Mouse (Mus musculus): ENCODE data around the gene Ch25h. TPM values are rescaled to one million over a fixed set of nuclear protein-coding genes. Genes with fewer than 3 reads are reported as not detected.

Ch25h gene
- 0.61 and 0.85 TPM in 2 replicates for polyA plus RNA-seq (2015; fragmentation: Nextera tagmentation; extraction: Ambion mirVana)

- Histone ChIP-seq H3K4me3 (ENCODE audit: low read length) (peak within 1 kb of the TSS; percentile 62), H3K9me3 (ENCODE audit: control insufficient read depth, low read length) (no peaks in the 10 kb centered on the region), H3K27ac (ENCODE audit: low read depth, low read length) (no peak within 1 kb of the TSS), H3K9ac (ENCODE audit: low read depth, low read length) (peak within 1 kb of the TSS; percentile 49), H3K36me3 (ENCODE audit: control insufficient read depth, insufficient read depth, low read length) (no peaks in the 10 kb centered on the region), H3K4me2 (ENCODE audit: low read length) (peak within 1 kb of the TSS; percentile 95), H3K4me1 (ENCODE audit: control insufficient read depth, insufficient read depth, low read depth, low read length) (peaks cover 9% of the 10 kb centered on the region), H3K27me3 (replicated peaks; ENCODE audit: control insufficient read depth, insufficient read depth, low read length) (peaks cover 12% of the 10 kb centered on the region)
- peak; percentile 87 for ATAC-seq
- 2% methylated on average over 35 of the region's 35 CpGs for WGBS
Observed at GRCm38 (mm10) chr19:34474991-34475971, at the start of gene Ch25h. Gene Ch25h, minus strand, starts transcription at chr19:34475164.

- H3K4me1 ChIP-seq (ENCODE audit: control insufficient read depth, insufficient read depth, low read depth, low read length): peaks cover 5% of the 10 kb centered on the region; the same call in 1 of the 2 replicates
- H3K9ac ChIP-seq (ENCODE audit: low read depth, low read length): no peak overlapping the region
- no peak for ATAC-seq
- H3K4me3 ChIP-seq (ENCODE audit: low read length): no peak overlapping the region
- 78% methylated on average over 9 of the region's 9 CpGs for WGBS
- no peaks in the 10 kb centered on the region for H3K9me3 ChIP-seq (ENCODE audit: control insufficient read depth, low read length)
- no peaks in the 10 kb centered on the region; the same call in 1 of the 2 replicates for H3K36me3 ChIP-seq (ENCODE audit: control insufficient read depth, insufficient read depth, low read length)
- H3K4me2 ChIP-seq (ENCODE audit: low read length): no peak overlapping the region
- H3K27me3 ChIP-seq (replicated peaks; ENCODE audit: control insufficient read depth, insufficient read depth, low read length): no peaks in the 10 kb centered on the region
- no peak overlapping the region for H3K27ac ChIP-seq (ENCODE audit: low read depth, low read length)
Observed at GRCm38 (mm10) chr19:34524646-34525045, 49.7 kb upstream of the Ch25h start.

GRCm38 (mm10) chr19:34523106-34523725 is 48.3 kb upstream of the Ch25h start:
- WGBS: 75% methylated on average over 12 of the region's 12 CpGs
- H3K4me2 ChIP-seq (ENCODE audit: low read length): no peak overlapping the region
- peaks cover 5% of the 10 kb centered on the region; the same call in 1 of the 2 replicates for H3K4me1 ChIP-seq (ENCODE audit: control insufficient read depth, insufficient read depth, low read depth, low read length)
- H3K27me3 ChIP-seq (replicated peaks; ENCODE audit: control insufficient read depth, insufficient read depth, low read length): no peaks in the 10 kb centered on the region
- peaks cover 2% of the 10 kb centered on the region; the same call in 1 of the 2 replicates for H3K36me3 ChIP-seq (ENCODE audit: control insufficient read depth, insufficient read depth, low read length)
- no peak overlapping the region for H3K27ac ChIP-seq (ENCODE audit: low read depth, low read length)
- H3K9me3 ChIP-seq (ENCODE audit: control insufficient read depth, low read length): no peaks in the 10 kb centered on the region
- no peak overlapping the region for H3K9ac ChIP-seq (ENCODE audit: low read depth, low read length)
- no peak overlapping the region for H3K4me3 ChIP-seq (ENCODE audit: low read length)
- no peak for ATAC-seq

GRCm38 (mm10) chr19:34521978-34522377 is 47.0 kb upstream of the Ch25h start:
- H3K9ac ChIP-seq (ENCODE audit: low read depth, low read length): no peak overlapping the region
- no peak overlapping the region for H3K4me2 ChIP-seq (ENCODE audit: low read length)
- WGBS: 89% methylated on average over 1 of the region's 1 CpGs
- no peak overlapping the region for H3K4me3 ChIP-seq (ENCODE audit: low read length)
- H3K27ac ChIP-seq (ENCODE audit: low read depth, low read length): no peak overlapping the region
- H3K9me3 ChIP-seq (ENCODE audit: control insufficient read depth, low read length): no peaks in the 10 kb centered on the region
- H3K4me1 ChIP-seq (ENCODE audit: control insufficient read depth, insufficient read depth, low read depth, low read length): peaks cover 5% of the 10 kb centered on the region; the same call in 1 of the 2 replicates
- ATAC-seq: no peak
- H3K27me3 ChIP-seq (replicated peaks; ENCODE audit: control insufficient read depth, insufficient read depth, low read length): no peaks in the 10 kb centered on the region
- peaks cover 2% of the 10 kb centered on the region; the same call in 1 of the 2 replicates for H3K36me3 ChIP-seq (ENCODE audit: control insufficient read depth, insufficient read depth, low read length)

- Histone ChIP-seq H3K27ac (ENCODE audit: low read depth, low read length) (no peak overlapping the region), H3K4me3 (ENCODE audit: low read length) (no peak overlapping the region), H3K27me3 (replicated peaks; ENCODE audit: control insufficient read depth, insufficient read depth, low read length) (no peaks in the 10 kb centered on the region), H3K4me1 (ENCODE audit: control insufficient read depth, insufficient read depth, low read depth, low read length) (peaks cover 3% of the 10 kb centered on the region; the same call in 1 of the 2 replicates), H3K9me3 (ENCODE audit: control insufficient read depth, low read length) (no peaks in the 10 kb centered on the region), H3K4me2 (ENCODE audit: low read length) (no peak overlapping the region), H3K9ac (ENCODE audit: low read depth, low read length) (no peak overlapping the region), H3K36me3 (ENCODE audit: control insufficient read depth, insufficient read depth, low read length) (peaks cover 2% of the 10 kb centered on the region; the same call in 1 of the 2 replicates)
- no peak for ATAC-seq
- 82% methylated on average over 2 of the region's 2 CpGs for WGBS
Observed at GRCm38 (mm10) chr19:34521361-34521760, 46.4 kb upstream of the Ch25h start.

GRCm38 (mm10) chr19:34520051-34520450 is 45.1 kb upstream of the Ch25h start:
- ATAC-seq: no peak
- no peaks in the 10 kb centered on the region for H3K9me3 ChIP-seq (ENCODE audit: control insufficient read depth, low read length)
- no peak overlapping the region for H3K9ac ChIP-seq (ENCODE audit: low read depth, low read length)
- H3K4me3 ChIP-seq (ENCODE audit: low read length): no peak overlapping the region
- H3K27ac ChIP-seq (ENCODE audit: low read depth, low read length): no peak overlapping the region
- no peaks in the 10 kb centered on the region for H3K4me1 ChIP-seq (ENCODE audit: control insufficient read depth, insufficient read depth, low read depth, low read length)
- peaks cover 2% of the 10 kb centered on the region; the same call in 1 of the 2 replicates for H3K36me3 ChIP-seq (ENCODE audit: control insufficient read depth, insufficient read depth, low read length)
- no peaks in the 10 kb centered on the region for H3K27me3 ChIP-seq (replicated peaks; ENCODE audit: control insufficient read depth, insufficient read depth, low read length)
- 86% methylated on average over 4 of the region's 4 CpGs for WGBS
- H3K4me2 ChIP-seq (ENCODE audit: low read length): no peak overlapping the region

DNA sequence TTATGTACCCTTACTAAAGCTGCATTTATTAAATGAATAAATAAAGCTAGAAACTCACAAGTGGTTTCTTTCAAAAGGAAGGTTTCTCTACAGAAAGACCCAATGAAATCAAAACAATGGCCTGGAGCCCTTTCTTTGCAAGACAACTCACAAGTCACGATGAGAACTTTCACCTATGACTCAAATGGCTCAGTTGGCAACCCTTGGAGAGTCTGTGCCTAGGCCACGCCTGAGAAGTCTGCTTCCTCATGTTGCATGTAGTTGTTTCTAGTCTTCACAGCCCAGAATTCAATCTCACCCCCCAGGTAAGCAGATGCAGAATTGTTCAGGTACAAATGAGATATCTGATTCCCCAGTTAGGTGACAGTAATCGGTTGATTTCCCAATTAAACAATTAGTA is 44.7 kb upstream of the Ch25h start:
- H3K9me3 ChIP-seq (ENCODE audit: control insufficient read depth, low read length): no peaks in the 10 kb centered on the region
- H3K4me2 ChIP-seq (ENCODE audit: low read length): no peak overlapping the region
- H3K4me3 ChIP-seq (ENCODE audit: low read length): no peak overlapping the region
- H3K9ac ChIP-seq (ENCODE audit: low read depth, low read length): no peak overlapping the region
- peaks cover 2% of the 10 kb centered on the region; the same call in 1 of the 2 replicates for H3K36me3 ChIP-seq (ENCODE audit: control insufficient read depth, insufficient read depth, low read length)
- no peaks in the 10 kb centered on the region for H3K4me1 ChIP-seq (ENCODE audit: control insufficient read depth, insufficient read depth, low read depth, low read length)
- WGBS: 84% methylated on average over 3 of the region's 3 CpGs
- ATAC-seq: no peak
- no peaks in the 10 kb centered on the region for H3K27me3 ChIP-seq (replicated peaks; ENCODE audit: control insufficient read depth, insufficient read depth, low read length)
- H3K27ac ChIP-seq (ENCODE audit: low read depth, low read length): no peak overlapping the region

GRCm38 (mm10) chr19:34518786-34519185 is 43.8 kb upstream of the Ch25h start:
- no peak overlapping the region for H3K9ac ChIP-seq (ENCODE audit: low read depth, low read length)
- H3K27ac ChIP-seq (ENCODE audit: low read depth, low read length): no peak overlapping the region
- no peak for ATAC-seq
- no peak overlapping the region for H3K4me3 ChIP-seq (ENCODE audit: low read length)
- WGBS: 50% methylated on average over 3 of the region's 3 CpGs
- no peaks in the 10 kb centered on the region for H3K27me3 ChIP-seq (replicated peaks; ENCODE audit: control insufficient read depth, insufficient read depth, low read length)
- H3K4me2 ChIP-seq (ENCODE audit: low read length): no peak overlapping the region
- no peaks in the 10 kb centered on the region for H3K4me1 ChIP-seq (ENCODE audit: control insufficient read depth, insufficient read depth, low read depth, low read length)
- H3K36me3 ChIP-seq (ENCODE audit: control insufficient read depth, insufficient read depth, low read length): peaks cover 2% of the 10 kb centered on the region; the same call in 1 of the 2 replicates
- no peaks in the 10 kb centered on the region for H3K9me3 ChIP-seq (ENCODE audit: control insufficient read depth, low read length)
